Mouse (Mus musculus) lung, postnatal 0 days (tissue): ENCODE results near the gene Gm867. TPM values are rescaled to one million over a fixed set of nuclear protein-coding genes. Genes with fewer than 3 reads are reported as not detected.

Source experiments
- ATAC-seq: fragments of 200-750 bp; cut with Nextera tagmentation; 2 replicates; pipeline ENCODE4 v1.8.0; 2017; ENCODE audit warnings: moderate library complexity
- DNase-seq: peaks from one replicate; pipeline ENCODE4 v3.0.0-alpha.2; 2016; ENCODE audit warnings: low spot score
- H3K27ac ChIP-seq: fragments of 300-500 bp; sonication (generic); 2 replicates; pipeline ENCODE4 v1.5.1; 2014; ENCODE audit warnings: antibody characterized with exemption, mild to moderate bottlenecking, low read length, mixed read lengths
- H3K27me3 ChIP-seq: fragments of 300-500 bp; sonication (generic); replicated peaks from 2 replicates; pipeline ENCODE4 v1.6.1; 2014; ENCODE audit warnings: low read length, mixed read lengths; ENCODE audit not compliant: insufficient read depth
- H3K36me3 ChIP-seq: fragments of 300-500 bp; sonication (generic); 2 replicates; pipeline ENCODE4 v1.6.1; 2014; ENCODE audit warnings: low read length, mixed read lengths; ENCODE audit not compliant: insufficient read depth
- H3K4me1 ChIP-seq: fragments of 300-500 bp; sonication (generic); 2 replicates; pipeline ENCODE4 v1.6.1; 2014; ENCODE audit warnings: antibody characterized with exemption, low read depth, low read length, mixed read lengths; ENCODE audit not compliant: insufficient read depth
- H3K4me2 ChIP-seq: fragments of 300-500 bp; sonication (generic); replicated peaks from 2 replicates; pipeline ENCODE4 v1.6.1; 2014; ENCODE audit warnings: low read depth, mild to moderate bottlenecking, low read length, moderate library complexity, mixed read lengths
- H3K4me3 ChIP-seq: fragments of 300-500 bp; sonication (generic); 2 replicates; pipeline ENCODE4 v1.5.1; 2014; ENCODE audit warnings: low read depth, low read length
- H3K9ac ChIP-seq: fragments of 300-500 bp; sonication (generic); replicated peaks from 2 replicates; pipeline ENCODE4 v1.6.1; 2014; ENCODE audit warnings: low read depth, mild to moderate bottlenecking
- H3K9me3 ChIP-seq: fragments of 300-500 bp; sonication (generic); 2 replicates; pipeline ENCODE4 v1.6.1; 2016; ENCODE audit warnings: low read length, mixed read lengths
- CTCF ChIP-seq: IDR thresholded peaks from 2 replicates; pipeline ENCODE4 v1.5.1; 2016; ENCODE audit warnings: antibody characterized with exemption, mild to moderate bottlenecking
- EP300 ChIP-seq: IDR thresholded peaks from 2 replicates; pipeline ENCODE4 v1.6.1; 2016; ENCODE audit warnings: antibody characterized with exemption, mild to moderate bottlenecking, control low read depth
- WGBS: fragments of 180-500 bp; shearing (Covaris S2); extraction: QIAGEN DNeasy Blood & Tissue Kit; methylation state at CpG from one replicate; pipeline ENCODE4 v1.1.7; 2014; 5-methylcytosine and 5-hydroxymethylcytosine counted together
- polyA plus RNA-seq: library from polyadenylated mRNA; unstranded; fragments of >200 nt; fragmentation: Nextera tagmentation; extraction: Ambion mirVana; gene quantifications from 2 replicates; pipeline ENCODE4 v1.2.1, GENCODE M21; 2015

Gm867 gene
- polyA plus RNA-seq, 1 experiment from 2014 or later: 6.0 TPM

DNA sequence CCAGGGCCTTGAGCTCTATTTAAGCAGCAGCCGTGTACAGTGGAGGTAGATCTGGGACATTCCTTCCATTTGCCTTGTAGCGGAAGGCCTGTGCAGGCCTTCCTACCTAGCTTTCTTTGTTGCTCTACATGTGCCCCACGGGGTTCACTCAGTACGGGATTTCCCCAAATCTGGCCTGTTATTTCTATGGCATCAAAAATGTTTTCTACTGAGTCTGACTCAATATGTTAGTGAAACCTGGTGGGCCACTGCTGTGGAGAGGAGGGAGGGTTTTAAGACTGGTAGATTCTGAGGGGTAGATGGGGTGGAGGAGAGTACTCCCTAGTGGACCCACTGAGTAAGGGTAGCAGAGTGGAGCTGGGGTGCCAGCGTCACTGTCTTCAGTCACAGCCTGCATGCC, 44.7 kb downstream of the Gm867 start:
- Histone ChIP-seq H3K4me1 (peaks cover 12% of the 10 kb centered on the region; the same call in 1 of the 2 replicates), H3K27me3 (no peaks in the 10 kb centered on the region), H3K9ac (no peak overlapping the region), H3K36me3 (0 out of 2 replicates have a peak, but pooled peaks cover 13% of the 10 kb centered on the region), H3K9me3 (no peaks in the 10 kb centered on the region), H3K4me3 (no peak overlapping the region), H3K4me2 (no peak overlapping the region), H3K27ac (no peak overlapping the region)
- TF ChIP-seq EP300: no peak
- no peak for TF ChIP-seq CTCF
- no peak for DNase-seq
- no peak for ATAC-seq
- WGBS: 91% methylated on average over 5 of the region's 5 CpGs

GRCm38 (mm10) chr10:75894601-75895000, 45.9 kb downstream of the Gm867 start:
- no peaks in the 10 kb centered on the region for H3K9me3 ChIP-seq
- TF ChIP-seq EP300 (no peak), CTCF (no peak)
- WGBS: 62% methylated on average over 6 of the region's 6 CpGs

DNA sequence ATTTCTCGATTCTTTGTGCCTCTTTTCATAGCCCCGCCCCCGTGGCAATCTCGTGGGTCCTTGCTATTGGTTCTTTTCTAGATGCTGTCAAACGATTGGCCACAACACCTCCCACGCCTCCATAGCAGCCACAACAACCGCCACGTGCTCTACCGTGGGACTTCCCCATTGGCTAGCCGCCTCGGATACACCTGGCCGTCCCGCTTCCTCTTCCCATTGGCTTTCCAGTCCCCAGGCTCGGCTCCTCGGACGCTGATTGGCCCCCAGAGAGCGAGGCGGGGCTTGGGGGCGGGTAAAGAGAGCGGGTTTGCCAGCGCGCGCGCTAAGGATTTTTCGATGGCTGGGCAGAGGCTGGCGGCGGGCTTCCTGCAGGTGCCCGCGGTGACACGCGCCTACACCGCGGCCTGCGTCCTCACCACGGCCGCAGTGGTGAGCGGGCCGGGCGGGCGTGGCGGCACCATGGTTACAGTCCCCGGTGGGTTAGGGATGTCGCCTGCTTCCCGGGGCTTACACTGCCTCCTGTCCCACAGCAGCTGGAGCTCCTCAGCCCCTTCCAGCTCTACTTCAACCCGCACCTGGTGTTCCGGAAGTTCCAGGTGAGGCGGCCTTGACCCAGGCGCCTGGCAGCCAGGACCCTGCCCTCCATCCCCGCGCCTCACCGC, 47.3 kb downstream of the Gm867 start, which contains the start of gene Derl3:
TSS of gene Derl3 (plus strand) at position 325 of the 662 bp plus-strand sequence.
- DNase-seq: peak; percentile 98
- H3K4me2 ChIP-seq: peak within 1 kb of the TSS; percentile 71
- 0 out of 2 replicates have a peak within 1 kb of the TSS, but pooled peaks have one; percentile 12 for H3K9ac ChIP-seq
- TF ChIP-seq CTCF (no peak), EP300 (no peak)
- peaks cover 8% of the 10 kb centered on the region; the same call in 1 of the 2 replicates for H3K4me1 ChIP-seq
- no peak within 1 kb of the TSS for H3K27ac ChIP-seq
- peak within 1 kb of the TSS; percentile 23 for H3K4me3 ChIP-seq
- H3K36me3 ChIP-seq: 0 out of 2 replicates have a peak, but pooled peaks cover 13% of the 10 kb centered on the region
- no peaks in the 10 kb centered on the region for H3K9me3 ChIP-seq
- WGBS: 2% methylated on average over 40 of the region's 51 CpGs
- H3K27me3 ChIP-seq: no peaks in the 10 kb centered on the region
- ATAC-seq: peak; percentile 99

More at GRCm38 (mm10) chr10:75894601-75895000, 45.9 kb downstream of the Gm867 start:
- H3K4me3 ChIP-seq: no peak overlapping the region
- H3K36me3 ChIP-seq: 0 out of 2 replicates have a peak, but pooled peaks cover 13% of the 10 kb centered on the region
- ATAC-seq (no peak), DNase-seq (no peak)
- H3K9ac ChIP-seq: no peak overlapping the region
- no peaks in the 10 kb centered on the region for H3K27me3 ChIP-seq
- H3K27ac ChIP-seq: no peak overlapping the region
- peaks cover 12% of the 10 kb centered on the region; the same call in 1 of the 2 replicates for H3K4me1 ChIP-seq
- no peak overlapping the region for H3K4me2 ChIP-seq

DNA sequence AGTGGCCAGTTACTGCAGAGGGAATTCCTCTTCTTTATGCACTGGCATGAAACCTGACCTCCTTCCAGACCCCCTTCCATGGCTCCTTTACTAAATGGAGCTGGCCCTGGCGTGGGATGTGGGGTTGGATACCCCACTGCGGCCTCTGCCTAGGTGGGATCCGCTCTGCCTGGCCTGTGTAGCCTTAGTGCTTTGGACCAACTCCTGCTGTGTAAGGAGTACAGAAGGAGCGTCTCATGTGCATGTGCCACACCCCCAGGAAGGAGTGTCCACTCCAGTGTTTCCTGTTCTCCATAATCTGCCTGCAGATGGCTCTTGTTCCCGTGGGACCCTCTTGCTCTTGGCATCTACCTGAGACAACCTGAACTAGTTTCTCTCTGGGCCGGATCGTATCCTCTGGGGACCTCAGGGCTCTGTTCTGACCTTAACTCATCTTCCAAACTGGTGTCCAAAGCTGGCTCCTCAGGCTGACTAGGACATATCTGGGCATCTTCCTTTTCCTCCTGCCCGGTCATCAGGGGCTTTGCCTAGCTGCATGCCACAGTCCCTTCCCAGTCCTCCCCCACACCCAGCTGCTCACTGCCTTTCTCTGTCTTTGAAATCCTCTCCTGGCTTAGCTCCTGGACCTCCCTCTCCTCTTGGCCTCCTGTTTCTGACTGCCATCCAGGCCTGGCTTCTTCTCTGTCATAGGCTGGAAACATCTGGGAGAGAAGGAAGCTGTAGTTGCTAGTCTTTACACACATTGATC, 50.9 kb downstream of the Gm867 start:
- no peak for DNase-seq
- WGBS: 44% methylated on average over 8 of the region's 8 CpGs
- Histone ChIP-seq H3K36me3 (no peaks in the 10 kb centered on the region), H3K4me2 (no peak overlapping the region), H3K4me3 (no peak overlapping the region), H3K27ac (no peak overlapping the region), H3K9me3 (no peaks in the 10 kb centered on the region), H3K9ac (no peak overlapping the region), H3K27me3 (no peaks in the 10 kb centered on the region), H3K4me1 (peaks cover 5% of the 10 kb centered on the region; the same call in 1 of the 2 replicates)
- no peak for ATAC-seq
- no peak for TF ChIP-seq CTCF
- no peak for TF ChIP-seq EP300

Other genes with a start within 250 kb of the Gm867 start
- 33.1 and 34.5 TPM in 2 replicates for gene Cabin1, start 176.3 kb downstream of the Gm867 start, polyA plus RNA-seq
- gene Ddt, start 167.3 kb downstream of the Gm867 start, polyA plus RNA-seq: 70.6 and 81.5 TPM in 2 replicates
- gene Gm20441, start 159.7 kb downstream of the Gm867 start, polyA plus RNA-seq: not detected in 2 replicates
- 56.6 and 58.9 TPM in 2 replicates for gene Gstt3, start 159.3 kb downstream of the Gm867 start, polyA plus RNA-seq
- gene Gstt1, start 142.1 kb downstream of the Gm867 start, polyA plus RNA-seq: 36.4 and 38.3 TPM in 2 replicates
- not detected in 2 replicates for gene Gstt4, start 118.1 kb downstream of the Gm867 start, polyA plus RNA-seq
- 40.6 and 44.7 TPM in 2 replicates for gene Gstt2, start 103.2 kb downstream of the Gm867 start, polyA plus RNA-seq
- gene Mif, start 80.4 kb downstream of the Gm867 start, polyA plus RNA-seq: 280 and 356 TPM in 2 replicates
- gene Derl3, start 47.3 kb downstream of the Gm867 start, polyA plus RNA-seq: 1.2 TPM in 2 replicates
- gene Smarcb1, start 19.1 kb downstream of the Gm867 start, polyA plus RNA-seq: 109 TPM in 2 replicates
- 299 and 347 TPM in 2 replicates for gene Chchd10, start 7.5 kb downstream of the Gm867 start, polyA plus RNA-seq
- gene Mmp11, start 4.2 kb downstream of the Gm867 start, polyA plus RNA-seq: 118 and 127 TPM in 2 replicates
- 8.8 and 10.1 TPM in 2 replicates for gene Vpreb3, start 2.4 kb upstream of the Gm867 start, polyA plus RNA-seq
- gene Gm5134, start 13.8 kb upstream of the Gm867 start, polyA plus RNA-seq: 0.12 TPM in 1 of 2 replicates, not detected in the other
- 8.8 and 9.4 TPM in 2 replicates for gene Zfp280b, start 92.0 kb upstream of the Gm867 start, polyA plus RNA-seq
- gene Slc5a4b, start 170.3 kb upstream of the Gm867 start, polyA plus RNA-seq: 0.04 TPM in 1 of 2 replicates, not detected in the other
- not detected in 2 replicates for gene Slc5a4a, start 206.8 kb upstream of the Gm867 start, polyA plus RNA-seq